Mouse (Mus musculus): ENCODE results near the gene Acsf2. TPM values are rescaled to one million over a fixed set of nuclear protein-coding genes. Genes with fewer than 3 reads are reported as not detected.

The Acsf2 gene
- total RNA-seq, 2 experiments from 2014 or later: 2.5 to 18.6 TPM

DNA sequence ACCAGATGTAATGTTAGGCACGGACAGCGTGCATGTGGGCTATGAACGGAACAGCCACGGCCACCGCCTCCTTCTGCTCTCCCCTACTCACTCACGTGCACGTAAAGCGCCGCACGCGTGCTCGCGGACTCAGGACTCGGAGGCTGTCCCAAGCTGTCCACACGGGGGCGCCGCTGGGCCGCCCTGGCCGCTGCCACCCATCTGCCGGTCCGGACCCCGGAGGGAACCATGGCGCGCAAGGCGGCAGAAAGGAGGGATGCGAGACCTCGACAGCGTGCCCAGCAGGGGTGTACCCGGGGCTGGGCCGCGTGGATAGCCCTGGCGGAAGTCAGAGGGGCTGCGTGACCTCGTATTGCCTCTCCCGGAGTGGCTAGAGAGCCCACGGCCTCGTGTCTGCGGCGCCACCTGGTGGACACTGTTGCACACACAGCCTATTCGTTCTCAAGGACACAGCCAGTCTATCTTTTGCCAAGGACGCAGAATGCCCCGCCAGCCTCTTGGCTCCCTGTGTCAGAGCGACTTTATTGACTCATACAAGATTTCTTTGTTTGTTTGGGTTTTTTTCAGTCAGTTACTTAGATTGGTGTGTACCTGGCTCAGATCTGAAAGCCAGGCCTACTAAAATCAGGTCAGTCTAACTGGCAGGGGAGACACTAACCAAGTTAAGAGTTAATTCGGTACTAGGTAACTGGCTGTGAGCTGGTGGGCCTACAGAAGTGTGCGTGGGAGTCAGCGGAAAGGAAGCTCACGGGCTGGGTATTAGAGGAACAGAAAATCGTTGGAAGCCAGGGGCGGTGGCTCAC lies 52.6 kb downstream of the Acsf2 start, which contains the start of gene Rsad1:
Gene Rsad1, minus strand, starts transcription at position 368 of the 803 bp plus-strand sequence.
- peak; percentile 88 for ATAC-seq (replicated peaks; ENCODE audit: poor library complexity)

- peak; percentile 18 for ATAC-seq (replicated peaks; ENCODE audit: poor library complexity)
Observed at GRCm38 (mm10) chr11:94548041-94548784, 53.5 kb downstream of the Acsf2 start.

GRCm38 (mm10) chr11:94547271-94547670 lies 54.4 kb downstream of the Acsf2 start:
- ATAC-seq (replicated peaks; ENCODE audit: poor library complexity): no peak

- no peak for ATAC-seq (replicated peaks; ENCODE audit: poor library complexity)
Observed at GRCm38 (mm10) chr11:94546381-94546780, 55.3 kb downstream of the Acsf2 start.

DNA sequence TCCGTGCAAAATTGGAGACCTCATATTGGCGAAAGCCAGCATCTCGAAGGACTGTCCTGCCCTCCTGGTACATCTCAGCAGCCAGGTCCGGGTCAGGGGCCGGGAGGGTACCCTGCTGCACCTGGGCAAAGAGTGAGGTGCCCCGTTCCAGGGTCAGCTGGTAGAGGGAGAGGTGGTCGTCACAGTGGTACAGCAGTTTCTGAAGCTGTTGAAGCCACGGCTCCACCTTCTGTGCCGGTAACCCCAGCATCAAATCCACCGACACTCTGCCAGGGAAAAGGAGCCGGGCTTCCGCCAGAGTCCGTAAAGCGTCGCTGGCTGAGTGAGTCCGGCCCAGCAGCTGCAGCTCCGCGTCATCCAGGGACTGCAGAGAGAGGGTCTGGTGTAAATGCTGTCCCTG lies 57.2 kb downstream of the Acsf2 start:
- no peak for ATAC-seq (replicated peaks; ENCODE audit: poor library complexity)

- peak; percentile 75 for ATAC-seq (replicated peaks; ENCODE audit: poor library complexity)
Observed at GRCm38 (mm10) chr11:94543932-94544331, 57.7 kb downstream of the Acsf2 start.

DNA sequence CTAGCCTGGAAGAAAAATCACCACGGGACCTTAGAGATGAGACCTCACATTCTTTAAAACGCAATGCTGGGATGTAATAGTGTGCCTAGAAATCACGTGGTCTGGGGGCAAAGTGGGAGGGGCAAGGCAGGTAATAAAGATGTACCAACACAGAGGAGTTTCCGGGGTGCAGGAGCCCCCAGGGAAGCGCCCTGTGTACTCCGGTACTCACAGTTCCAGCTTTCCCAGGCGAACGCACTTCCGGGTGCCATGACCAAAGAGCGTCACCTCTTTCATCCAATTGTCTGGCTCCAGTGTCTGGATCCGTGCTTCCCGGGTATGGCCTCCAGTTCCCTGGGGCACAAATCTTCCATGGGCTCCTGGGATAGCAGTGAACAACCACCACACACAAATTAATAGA lies 58.3 kb downstream of the Acsf2 start:
- ATAC-seq (replicated peaks; ENCODE audit: poor library complexity): no peak

GRCm38 (mm10) chr11:94542400-94542799 lies 59.3 kb downstream of the Acsf2 start:
- no peak for ATAC-seq (replicated peaks; ENCODE audit: poor library complexity)

GRCm38 (mm10) chr11:94539761-94540160 lies 61.9 kb downstream of the Acsf2 start:
- ATAC-seq (replicated peaks; ENCODE audit: poor library complexity): no peak

- no peak for ATAC-seq (replicated peaks; ENCODE audit: poor library complexity)
Observed at GRCm38 (mm10) chr11:94538733-94539292, 62.9 kb downstream of the Acsf2 start.

DNA sequence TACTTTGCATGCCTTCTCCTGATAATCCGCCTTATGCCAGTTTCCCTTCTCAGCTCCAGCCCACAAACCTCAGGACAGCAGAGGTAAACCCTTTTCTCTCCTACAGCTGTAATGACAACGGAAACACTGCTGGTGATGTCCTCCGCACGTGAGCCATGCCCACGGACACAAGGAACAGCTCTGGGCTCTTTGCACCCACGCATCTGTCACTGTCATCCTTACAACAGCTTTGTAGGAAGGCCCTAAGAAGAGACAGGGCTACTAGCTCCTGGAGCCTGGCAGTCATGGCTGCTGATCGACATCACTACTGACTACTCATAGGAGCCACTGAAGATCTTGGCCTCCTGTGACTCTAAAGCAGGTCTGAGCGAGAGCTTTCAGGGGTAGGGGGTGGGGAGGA lies 68.5 kb downstream of the Acsf2 start:
- no peak for ATAC-seq (replicated peaks; ENCODE audit: poor library complexity)

- no peak for ATAC-seq (replicated peaks; ENCODE audit: poor library complexity)
Observed at GRCm38 (mm10) chr11:94528879-94529278, 72.8 kb downstream of the Acsf2 start.

DNA sequence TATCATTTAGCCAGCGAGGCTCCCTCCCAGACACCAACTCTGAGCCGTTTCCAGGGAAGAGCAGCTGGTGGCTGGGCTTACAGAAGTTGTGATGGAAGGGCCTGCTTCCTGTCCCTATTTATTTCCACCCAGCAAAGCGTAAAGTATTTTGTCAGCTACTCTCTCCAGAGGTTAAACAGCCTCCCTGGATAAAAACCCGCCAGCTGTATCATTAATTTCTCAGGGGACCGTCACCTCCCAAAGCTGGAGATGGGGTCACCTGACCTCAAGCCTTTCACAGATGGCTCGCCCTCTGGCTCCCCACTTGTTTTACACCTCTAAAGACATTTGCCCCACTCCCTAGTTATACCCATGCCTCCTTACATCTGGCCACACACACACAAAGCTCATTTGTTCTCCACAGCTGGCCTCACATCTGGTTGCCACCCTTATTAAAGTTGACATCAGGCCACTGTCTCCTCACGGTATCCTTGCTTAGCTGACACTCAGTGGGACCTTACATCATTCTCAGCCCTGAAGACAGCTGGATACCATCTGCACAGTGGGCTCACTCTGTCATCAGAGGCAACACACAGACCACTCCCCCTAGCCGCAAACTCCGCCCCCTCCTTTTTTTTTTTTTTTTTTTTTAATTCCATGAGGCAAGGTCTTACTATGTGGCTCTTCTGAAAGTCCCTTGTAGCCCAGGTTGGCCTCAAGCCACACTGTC lies 75.3 kb downstream of the Acsf2 start:
- ATAC-seq (replicated peaks; ENCODE audit: poor library complexity): peak; percentile 58

DNA sequence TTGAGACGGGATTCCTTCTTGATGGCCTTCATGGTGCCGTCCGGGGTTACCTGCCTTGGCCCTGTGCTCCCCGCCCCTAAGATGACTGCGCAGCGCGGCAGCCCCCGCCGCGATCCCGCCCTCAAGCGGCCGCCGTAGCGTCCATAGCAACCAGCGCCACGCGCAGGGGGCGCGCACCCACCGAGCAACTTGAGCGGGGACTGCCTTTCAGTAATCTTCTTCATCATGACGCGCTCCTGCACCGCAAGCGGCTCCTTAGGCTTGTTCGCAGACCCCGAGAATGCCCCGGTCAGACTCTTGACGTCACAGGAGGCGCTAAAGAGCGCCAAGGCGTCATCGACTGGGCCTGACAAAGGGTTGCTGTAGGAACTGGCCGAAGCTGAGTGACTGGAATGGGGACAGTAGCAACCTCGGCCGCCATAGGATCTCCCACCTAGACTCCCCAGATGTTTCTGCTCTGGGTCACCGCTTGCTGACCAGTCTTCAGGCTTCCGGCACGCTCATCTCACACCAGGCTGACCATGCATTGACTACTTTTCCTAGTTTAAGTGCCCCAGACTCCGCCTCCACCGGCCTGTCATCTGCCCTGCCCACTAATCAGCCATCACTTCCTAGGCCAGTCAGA lies 80.3 kb downstream of the Acsf2 start, which contains the start of gene Mycbpap:
Gene Mycbpap, minus strand, starts transcription at position 524 of the 625 bp plus-strand sequence.
- ATAC-seq (replicated peaks; ENCODE audit: poor library complexity): peak; percentile 82

DNA sequence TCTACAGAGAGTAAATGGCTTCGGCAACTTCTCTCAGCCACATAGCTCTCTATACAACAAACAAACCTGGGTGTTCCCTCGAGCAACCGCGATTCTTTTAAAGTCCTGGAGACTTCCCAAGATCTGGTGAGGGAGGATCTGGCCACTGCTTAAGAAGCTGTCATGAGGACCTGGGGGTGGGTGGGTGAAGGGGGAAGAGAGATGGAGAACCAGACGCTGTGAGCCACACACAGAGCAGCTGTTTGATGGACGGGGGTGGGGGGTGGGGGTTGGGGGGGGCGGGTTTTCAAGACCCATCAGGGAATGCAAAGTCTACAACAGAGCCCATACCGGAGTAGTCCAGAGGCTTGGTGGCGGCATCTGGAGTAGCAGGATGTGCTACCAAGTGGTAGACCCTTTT lies 88.2 kb downstream of the Acsf2 start:
- ATAC-seq (replicated peaks; ENCODE audit: poor library complexity): no peak

DNA sequence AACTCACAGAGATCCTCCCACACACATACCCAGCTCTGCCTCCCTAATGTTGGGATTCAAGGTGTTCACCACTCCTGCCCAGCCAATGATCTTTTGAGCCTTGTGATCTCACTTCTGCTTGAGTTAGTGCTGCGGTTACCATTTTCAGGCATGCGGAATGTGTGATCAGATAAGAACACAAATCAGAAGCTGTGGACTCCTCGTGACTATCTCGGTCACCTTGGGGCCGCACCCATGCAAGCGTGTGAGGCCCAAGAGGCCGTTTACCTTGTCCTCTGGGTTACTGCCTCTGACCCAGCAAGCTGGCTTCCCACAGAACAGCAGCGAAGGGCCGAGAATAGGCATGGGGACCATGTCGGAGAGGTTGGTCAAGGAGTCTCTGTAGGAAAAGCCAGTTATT lies 92.7 kb downstream of the Acsf2 start:
- no peak for ATAC-seq (replicated peaks; ENCODE audit: poor library complexity)

Data from megakaryocyte progenitor cell, adult 5-6 weeks (primary cell).